Mouse (Mus musculus): ENCODE measurements around the gene Zfp281.

Gene Zfp281

DNA sequence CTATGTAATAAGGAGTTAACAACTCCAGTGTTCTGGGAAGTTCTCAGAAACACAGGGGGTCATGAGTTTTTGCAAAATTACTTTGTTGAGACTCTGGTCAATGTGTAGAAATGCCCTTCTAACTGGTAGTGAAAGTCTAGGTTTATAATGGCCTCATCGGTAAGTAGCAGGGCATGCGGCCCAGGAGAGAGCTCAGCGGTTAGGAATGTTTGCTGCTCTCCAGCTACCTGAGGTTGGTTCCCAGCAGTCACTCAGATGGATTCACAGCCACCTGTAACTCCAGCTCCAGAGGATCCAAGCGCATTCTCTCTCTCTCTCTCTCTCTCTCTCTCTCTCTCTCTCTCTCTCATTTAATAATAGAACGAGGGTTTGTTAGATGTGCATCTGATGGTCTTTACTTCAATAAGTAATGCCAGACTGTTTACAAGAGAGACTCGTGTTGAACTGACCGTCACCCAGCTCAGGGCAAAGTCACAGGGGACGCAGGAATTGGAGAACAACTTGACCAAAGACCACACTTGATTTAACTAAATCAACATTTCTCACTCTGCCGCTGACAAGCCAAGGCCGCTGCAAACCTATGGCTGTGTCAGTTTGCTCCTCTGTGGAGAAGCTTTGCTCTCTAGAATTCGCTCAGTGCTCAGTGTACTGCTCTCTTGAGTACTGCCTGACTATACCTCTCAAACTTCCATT, 9.8 kb upstream of the Zfp281 start:
- no peak for DNase-seq

DNA sequence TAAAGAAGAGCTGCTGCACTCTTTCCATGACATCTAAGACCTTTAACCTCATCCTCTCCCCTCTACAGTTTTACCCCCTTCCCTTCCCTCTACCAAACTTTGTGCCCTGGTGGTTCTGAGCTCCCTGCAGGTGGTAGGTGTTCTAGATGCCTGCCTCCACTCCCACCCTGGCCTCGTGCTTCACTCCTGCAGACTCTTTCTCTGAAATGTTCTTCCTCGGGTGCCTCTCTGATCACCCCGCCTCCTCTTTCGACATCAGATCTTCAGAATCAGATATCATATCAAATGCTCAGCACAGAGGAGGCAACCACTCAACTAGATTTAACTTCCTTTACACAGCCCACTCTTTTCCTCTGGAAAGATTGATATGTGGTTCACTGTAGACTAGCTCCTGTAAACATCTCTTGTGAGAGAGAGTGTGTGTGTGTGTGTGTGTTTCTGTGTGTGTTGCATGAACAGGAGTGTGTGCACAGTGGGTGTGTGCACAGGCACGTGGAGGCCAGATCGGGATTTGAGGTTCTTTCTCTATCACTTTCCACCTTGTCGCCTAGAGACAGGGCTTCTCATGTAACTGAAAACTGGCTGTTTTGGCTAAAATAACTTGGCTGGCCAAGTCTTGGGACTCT, 7.4 kb upstream of the Zfp281 start:
- DNase-seq: peak; percentile 13 to 48

DNA sequence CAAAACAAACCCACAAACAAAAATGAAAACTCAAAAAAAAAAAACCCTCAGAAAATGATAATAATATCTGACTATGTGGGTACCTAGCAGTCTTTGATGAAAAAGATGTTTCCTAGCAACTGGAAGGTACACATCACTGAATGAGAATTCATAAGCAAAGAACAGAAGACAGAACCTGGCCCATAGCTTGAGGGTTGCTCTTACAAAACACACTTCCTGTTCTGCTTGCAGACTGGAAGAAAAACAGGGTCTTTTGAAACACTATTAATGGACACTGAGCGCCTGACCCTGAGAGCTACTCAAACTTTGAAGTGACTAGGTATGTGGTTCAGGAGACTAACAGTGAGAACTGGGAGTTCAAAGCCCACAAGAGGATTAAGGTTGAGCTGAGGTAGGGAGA, 6.1 kb upstream of the Zfp281 start:
- DNase-seq: no peak

DNA sequence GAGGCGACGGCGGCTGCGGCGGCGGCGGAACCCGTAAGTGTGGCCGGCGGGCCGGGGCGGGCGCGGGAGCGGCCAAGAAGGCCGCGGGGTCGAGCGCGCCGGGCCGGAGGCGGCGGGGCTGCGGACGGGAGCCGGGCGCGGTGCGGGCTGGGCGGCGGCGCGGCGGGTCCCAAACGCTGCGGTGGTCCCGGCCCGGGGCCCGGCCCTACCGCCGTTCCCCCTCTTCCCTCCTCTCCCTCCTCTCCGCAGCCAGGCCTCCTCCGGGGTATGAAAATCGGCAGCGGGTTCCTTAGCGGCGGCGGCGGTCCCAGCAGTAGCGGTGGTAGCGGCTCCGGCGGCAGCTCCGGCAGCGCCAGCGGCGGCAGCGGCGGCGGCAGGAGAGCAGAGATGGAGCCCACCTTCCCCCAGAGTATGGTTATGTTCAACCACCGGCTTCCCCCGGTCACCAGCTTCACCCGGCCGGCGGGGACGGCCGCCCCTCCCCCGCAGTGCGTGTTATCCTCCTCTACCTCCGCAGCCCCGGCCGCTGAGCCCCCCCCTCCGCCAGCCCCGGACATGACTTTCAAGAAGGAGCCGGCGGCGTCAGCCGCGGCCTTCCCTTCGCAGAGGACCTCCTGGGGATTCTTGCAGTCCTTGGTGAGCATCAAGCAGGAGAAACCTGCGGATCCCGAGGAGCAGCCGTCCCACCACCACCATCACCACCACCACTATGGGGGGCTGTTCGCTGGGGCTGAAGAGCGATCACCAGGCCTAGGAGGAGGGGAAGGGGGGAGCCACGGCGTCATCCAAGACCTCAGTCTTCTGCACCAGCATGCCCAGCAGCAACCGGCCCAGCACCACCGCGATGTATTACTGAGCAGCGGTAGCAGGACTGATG, 556 bp downstream of the Zfp281 start:
- DNase-seq: peak; percentile 37 to 49

DNA sequence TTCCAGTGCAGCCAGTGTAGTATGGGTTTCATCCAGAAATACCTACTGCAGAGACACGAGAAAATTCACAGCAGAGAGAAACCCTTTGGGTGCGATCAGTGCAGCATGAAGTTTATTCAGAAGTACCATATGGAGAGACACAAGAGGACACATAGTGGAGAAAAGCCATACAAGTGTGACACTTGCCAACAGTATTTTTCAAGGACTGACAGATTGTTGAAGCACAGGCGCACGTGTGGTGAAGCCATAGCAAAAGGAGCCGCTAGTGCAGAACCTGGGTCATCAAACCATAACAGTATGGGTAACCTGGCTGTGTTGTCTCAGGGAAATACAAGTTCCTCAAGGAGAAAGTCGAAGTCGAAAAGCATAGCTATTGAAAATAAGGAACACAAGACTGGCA, 1.4 kb downstream of the Zfp281 start:
- DNase-seq: no peak

DNA sequence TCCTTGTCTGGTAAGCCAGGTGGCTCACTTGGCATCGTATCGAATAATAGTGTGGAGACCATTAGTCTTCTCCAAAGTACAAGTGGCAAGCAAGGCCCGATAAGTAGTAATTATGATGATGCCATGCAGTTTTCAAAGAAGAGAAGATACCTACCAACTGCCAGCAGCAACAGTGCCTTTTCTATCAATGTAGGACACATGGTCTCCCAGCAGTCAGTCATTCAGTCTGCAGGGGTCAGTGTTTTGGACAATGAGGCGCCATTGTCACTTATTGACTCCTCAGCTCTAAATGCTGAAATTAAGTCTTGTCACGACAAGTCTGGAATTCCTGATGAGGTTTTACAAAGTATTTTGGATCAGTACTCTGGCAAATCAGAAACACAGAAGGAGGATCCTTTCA, 2.1 kb downstream of the Zfp281 start:
- no peak for DNase-seq

DNA sequence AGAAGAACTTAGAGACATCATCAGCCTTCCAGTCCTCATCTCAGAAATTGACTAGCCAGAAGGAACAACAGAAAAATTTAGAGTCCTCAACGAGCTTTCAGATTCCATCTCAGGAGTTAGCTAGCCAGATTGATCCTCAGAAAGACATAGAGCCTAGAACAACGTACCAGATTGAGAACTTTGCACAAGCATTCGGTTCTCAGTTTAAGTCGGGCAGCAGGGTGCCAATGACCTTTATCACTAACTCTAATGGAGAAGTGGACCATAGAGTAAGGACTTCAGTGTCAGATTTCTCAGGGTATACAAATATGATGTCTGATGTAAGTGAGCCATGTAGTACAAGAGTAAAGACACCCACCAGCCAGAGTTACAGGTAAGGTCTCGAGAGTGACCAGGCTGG, 2.9 kb downstream of the Zfp281 start:
- DNase-seq: no peak

DNA sequence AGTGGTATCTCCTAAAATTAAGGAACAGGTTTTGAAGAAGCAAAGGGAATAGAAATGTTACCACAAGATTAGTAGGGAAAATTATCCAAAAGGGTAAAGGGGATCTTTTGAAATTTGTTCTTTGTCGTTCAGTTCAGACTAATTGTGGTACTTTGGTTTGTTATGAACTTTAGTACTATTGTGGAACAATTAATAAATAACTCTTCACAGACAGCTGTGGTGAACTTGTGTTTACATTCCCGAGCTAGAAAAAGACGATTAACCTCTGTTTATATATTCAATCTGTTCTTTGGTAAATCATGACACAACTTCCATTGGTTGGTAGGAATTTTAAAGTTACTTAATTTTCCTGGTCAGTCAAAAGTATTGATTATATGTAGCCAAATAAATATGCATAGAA, 8.2 kb downstream of the Zfp281 start:
- DNase-seq: no peak

DNA sequence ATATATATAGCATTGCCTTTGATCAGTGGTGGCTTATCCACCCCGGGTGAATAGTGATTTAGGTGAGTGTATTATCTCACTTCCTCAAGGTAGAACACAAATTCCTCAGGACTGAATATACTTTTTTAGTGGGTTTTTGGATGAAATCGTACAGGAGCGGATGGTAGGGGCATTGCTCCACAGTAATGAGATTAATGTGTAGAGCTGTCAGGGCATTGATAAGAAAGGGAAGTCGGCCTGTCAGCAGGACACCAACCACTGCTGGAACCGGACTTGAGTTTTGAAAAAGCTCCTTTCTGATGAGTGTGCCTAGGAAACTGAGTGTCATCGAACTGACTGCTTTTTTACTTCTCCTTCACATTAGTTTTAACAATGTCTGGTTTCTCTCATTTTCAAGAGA, 10.9 kb downstream of the Zfp281 start:
- no peak for DNase-seq

DNA sequence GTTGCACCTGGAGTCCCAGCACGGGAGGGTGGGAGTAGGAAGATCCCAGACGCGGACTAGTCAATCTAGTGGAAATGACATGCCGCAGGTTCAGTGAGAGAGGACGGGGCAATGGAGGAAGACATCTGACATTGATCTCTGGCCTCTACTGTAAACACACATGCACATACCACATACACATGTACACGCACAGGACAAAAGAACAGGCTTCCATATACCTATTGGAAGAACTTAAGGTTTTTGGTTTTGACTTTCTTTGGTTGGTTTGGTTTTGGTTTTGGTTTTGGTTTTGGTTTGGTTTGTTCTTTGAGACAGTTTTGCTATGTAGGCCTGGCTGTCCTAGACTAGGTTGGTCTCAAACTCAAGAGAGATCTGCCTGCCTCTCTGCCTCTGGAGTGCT, 12.2 kb downstream of the Zfp281 start:
- DNase-seq: no peak

DNA sequence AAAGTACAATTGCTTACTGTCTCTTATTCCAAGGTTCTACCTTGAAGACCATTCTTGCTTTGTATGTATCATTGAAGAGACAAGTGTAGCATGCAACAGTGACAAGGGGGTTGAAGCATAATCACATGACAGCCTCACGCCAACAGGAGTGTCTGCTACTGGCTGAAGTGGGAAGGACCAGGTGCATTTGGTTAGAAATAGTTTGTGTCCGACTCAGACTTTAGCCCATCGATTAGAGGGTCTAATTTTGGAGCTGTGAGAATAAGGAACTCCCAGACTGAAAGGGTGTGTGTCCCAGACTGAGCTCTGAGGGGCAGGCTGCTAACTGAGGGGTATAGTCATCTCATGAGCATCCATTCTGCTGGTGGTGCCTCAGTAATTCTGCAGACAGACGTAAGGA, 13.0 kb downstream of the Zfp281 start:
- no peak for DNase-seq

DNA sequence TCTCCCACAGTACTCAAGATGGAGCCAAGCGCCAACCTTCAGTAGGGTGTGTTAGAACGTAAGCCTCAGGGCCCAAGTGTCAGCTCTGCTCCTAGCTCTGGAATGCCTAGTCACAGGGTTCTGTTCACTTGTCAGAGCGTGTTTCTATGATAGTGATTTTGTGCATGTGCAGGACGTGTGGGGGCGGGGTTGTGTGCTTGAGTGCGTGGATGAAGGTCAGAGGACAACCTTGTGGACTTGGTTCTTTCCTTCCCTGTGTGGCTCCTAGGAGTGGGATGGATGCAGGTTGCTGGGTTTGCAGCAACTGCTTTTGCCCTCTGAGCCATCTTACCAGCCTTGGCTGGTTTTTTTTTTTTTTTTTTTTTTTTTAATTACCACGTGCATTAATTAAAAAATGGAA, 13.5 kb downstream of the Zfp281 start:
- DNase-seq: no peak

DNA sequence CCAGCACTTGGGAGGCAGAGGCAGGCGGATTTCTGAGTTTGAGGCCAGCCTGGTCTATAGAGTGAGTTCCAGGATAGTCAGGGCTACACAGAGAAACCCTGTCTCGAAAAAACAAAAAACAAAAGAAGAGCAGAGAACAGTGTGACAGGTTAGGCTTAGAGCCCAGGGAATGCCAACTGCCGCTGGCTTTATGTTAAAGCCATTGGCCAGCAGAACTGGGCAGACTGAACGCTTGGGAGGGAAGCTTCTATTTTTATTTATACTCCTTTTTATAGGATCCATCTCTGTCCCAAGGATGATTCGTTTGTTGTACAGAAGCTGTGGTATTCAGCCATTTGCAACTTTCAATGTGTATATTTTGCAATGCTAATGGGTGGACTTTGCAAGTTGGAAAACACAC, 14.0 kb downstream of the Zfp281 start:
- DNase-seq: no peak

DNA sequence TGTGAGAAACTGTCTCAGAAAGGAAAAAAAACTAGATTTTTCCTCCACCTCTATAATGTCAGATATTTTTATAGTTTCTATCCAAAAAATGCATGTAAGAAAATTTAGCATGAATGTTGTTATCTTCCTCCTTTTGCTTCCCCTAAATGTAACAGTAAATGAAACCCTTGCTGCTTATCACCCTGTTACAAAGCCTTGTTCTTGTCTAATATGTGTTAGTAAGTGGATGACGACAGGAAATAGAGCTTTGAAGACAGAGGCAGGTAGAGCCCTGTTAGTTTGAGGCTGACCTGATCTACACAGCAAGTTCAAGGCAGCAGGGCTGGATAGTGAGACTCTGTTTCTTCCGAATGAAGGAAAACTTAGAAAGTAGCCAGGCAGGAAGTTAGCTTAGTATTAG, 14.5 kb downstream of the Zfp281 start:
- no peak for DNase-seq

DNA sequence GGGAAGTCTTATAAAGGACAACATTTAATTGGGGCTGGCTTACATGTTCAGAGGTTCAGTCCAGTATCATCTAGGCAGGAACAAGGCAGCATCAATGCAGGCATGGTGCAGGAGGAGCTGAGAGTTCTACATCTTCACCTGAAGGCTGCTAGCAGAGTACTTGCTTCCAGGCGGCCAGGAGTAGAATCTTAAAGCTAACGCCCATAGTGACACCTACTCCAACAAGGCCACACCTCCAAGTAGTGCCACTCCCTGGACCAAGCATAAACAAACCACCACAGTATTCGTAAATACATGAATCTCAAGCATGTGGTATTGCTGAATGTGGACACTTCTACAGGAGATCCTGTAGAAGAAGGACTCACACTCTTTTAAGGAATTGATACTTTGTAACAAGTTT, 18.0 kb downstream of the Zfp281 start:
- DNase-seq: no peak

DNA sequence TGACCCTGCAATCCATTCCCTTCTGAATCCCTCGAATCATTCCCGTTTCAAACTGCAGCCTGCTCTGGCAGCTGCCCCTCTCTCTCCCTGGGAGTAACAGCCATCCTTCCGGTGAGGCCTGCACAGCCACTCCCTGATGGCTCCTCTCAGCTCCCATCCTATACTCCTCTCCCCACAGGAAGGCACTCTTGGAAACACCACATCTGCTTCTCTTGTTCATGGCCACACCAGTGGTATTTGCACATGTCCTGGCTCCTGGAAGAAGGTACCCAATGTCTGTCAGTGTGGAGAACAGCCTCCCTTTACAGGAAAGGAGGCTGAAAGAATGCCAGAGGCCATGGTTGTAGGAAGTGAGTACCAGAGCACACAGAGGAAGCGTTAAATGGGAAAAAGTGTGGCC, 19.8 kb downstream of the Zfp281 start:
- DNase-seq: no peak

DNA sequence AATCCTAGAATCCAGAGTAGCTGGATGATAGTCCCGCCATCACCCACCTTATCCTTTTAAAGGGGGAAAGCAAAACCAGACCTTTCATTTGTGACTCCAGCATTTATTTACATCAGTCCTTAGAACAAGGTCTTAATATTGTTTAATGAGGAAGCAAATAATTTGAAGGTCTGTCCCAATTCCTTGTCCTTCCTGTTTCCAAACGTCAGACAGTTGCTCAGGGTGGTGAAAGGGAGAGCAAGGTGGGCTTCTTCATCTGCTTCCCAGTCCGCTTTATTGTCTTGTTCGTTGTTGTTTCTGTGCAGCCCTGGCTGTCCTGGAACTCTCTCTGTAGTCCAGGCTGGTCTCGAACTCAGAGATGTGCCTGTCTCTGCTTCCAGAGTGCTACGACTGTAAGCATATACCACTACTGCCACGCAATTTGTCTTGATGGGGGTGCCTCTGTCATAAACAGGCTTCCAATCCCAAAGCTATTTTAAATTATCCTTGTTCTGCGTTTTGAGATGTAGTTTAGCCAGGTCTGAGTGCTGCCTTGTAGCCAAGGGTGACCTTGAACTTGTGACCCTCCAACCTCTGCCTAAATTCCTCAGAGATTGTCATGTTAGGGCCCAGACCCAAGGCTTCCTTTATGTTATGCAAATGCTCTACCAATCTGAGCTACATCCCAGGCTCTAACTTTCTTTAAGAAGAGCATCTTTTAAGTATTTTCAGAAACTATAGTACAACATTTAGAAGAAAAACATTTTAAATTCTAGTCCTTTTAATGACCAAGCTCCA, 21.3 kb downstream of the Zfp281 start:
- DNase-seq: no peak

DNA sequence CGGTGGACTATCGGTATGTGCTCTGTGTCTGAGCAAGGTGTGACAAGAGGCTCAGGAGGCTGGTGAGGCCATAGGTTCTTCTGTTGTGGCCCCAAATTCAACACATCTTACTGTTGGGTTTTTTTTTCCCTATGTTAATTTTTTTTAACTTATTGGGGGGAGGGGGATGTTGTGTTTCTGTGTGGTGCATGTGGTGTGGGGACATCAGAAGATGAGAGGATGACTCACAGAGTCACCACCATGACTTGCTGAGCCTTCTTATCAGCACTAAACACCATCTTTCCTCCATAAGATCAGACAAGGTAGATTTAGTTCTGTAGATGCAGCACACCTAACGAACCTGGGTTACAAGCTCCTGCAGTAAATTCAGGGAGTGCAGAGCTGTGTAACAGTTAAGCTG, 27.4 kb downstream of the Zfp281 start:
- no peak for DNase-seq

DNA sequence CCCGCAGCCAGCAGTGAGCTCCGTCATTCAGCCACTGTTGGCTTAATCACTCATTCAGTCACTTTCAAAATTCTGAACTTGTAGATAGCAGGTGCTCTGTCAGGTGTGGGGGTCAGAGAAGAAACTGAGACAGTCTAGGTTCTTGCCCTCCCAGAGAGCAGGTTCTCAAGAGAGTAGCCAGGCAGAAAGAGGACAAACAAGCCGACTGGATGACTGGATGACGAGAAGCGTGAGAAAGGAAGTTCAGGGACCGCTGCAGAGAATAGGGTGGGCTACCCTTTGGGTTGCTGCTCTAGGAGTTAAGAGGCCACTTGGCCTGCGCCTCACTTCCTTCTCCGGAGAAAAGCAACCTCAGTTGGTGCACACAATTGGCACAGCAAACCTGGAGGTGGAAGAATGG, 28.8 kb downstream of the Zfp281 start:
- DNase-seq: no peak

DNA sequence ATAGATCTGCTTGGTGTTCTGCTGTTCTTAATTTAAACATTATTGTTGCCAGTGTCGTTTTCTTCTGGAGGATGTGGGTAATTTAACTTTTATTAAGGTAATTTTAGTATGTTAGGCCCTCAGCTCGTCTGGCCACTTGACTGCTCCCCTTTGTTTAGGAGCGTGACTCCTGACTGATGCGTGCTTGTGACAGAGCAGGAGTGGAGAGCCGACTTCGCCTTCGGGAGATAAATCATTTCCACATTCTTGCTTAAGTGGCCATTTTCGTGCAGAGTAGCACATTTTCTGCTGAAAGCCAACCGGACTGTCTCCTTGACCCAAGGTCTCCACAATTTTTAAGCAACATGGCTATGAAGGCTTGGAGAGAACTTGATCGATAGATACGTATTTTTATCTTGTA, 29.7 kb downstream of the Zfp281 start:
- no peak for DNase-seq

DNA sequence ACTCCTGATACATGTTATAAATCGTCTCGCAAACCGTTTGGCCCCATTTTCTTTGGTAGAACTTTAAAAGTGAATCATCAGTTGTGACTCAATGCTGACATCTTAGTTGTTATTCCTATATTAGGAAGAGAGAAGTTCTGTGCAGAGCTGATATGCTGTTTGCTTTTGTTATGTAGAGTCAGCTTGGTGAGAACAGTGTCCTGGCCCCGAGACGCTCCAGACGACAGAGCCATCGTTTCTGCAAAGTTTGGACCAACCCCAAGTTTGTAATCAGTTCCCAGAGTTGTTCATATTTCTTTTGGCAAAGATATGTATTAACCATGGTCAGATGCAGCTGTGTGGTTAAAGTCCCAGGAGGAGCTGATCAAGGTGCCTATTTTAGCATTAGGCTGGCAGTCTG, 31.9 kb downstream of the Zfp281 start:
- no peak for DNase-seq

DNA sequence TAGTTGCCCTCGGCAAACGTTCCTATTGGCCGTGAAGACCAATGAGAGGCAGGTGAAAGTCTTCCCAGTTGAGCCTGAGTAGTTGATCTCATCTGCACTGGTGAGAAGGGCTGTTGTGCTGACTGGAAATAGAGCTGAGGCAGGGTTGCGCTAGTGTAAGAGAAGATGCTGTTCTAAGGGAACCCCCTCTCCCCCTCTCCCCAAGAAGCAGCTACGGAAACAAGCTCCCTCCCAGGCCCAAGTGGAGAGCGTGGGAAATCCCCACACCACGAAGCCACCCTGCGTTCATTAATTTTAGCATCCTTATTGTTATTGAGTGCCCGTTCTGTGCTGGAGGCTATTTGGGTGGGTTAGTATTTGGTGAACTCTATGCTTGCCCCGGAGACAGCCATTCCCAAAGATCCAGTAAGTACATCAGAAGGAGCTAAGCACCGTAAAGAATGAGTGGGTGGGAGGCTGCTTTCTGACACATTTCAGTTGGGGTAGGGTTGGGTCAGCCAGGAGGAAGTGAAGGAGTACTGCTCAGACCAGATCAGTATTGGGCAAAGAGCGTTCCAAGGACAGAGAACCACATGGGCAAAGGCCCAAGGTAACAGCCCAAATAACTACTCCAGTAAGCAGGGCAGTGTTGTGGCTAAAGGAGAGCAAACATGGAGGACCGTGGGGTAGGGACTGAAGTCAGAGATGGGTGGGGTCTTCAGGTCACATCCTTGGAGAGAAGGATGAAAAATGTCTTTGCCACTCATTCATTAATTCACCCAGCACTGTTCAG, 33.9 kb downstream of the Zfp281 start:
- no peak for DNase-seq

DNA sequence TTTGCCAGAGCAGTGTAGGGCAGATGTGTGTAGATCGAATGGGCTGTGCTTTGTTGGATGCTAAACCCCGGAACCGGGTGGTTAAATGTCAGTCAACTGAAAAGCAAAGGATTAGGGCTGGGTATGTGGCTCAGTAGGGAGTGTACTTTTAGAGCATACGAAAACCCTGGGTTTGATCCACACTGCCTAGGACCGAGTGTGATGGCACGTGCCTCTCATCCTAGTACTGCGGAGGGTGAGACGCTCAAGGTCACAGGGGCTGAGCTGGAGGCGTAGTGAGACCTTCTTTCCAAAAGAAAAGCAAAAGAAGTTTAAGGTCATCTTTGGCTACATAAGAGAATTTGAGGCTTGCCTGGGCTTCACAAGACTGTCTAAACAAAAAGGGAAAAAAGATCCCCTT, 34.6 kb downstream of the Zfp281 start:
- no peak for DNase-seq

Measured in thymus, adult 18-20 months (tissue).